Mouse (Mus musculus) gastrocnemius, postnatal 25 days (tissue): ENCODE measurements around the gene Cops4. TPM values are rescaled to one million over a fixed set of nuclear protein-coding genes. Genes with fewer than 3 reads are reported as not detected.

Experiments used
- DNase-seq: peaks from one replicate; pipeline ENCODE4 v3.0.0; 2022
- total RNA-seq, 2 experiments: library from RNA; stranded (reverse); gene quantifications; 1 replicate in 1 of 2; 2 replicates in 1 of 2; pipeline ENCODE4 v1.2.3; 2021

Gene Cops4
- total RNA-seq, 2 experiments from 2014 or later, result 91.6 to 94.1 TPM

DNA sequence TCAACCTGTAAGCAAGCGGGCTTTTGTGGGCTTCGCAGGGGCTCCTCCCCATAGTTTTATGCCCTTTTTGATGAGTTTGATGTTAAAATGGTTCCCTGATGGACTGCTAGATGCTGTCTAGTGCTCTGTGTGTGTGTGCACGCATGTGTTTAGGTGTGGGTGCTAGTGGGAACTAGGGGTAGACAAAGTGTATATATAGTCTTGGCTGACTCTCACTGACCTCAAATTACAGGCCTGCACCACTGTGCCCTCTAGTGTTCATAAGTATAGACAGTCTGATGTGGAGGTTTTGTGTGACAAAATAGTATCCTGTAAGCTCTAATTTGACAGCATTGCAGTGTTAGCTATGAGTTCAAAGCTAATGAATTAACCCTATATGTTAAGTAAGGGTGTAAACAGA, 18.5 kb downstream of the Cops4 start:
- DNase-seq, result no peak

- DNase-seq, result no peak
These were observed 28.4 kb downstream of the Cops4 start for GRCm38 (mm10) chr5:100546294-100547080.

DNA sequence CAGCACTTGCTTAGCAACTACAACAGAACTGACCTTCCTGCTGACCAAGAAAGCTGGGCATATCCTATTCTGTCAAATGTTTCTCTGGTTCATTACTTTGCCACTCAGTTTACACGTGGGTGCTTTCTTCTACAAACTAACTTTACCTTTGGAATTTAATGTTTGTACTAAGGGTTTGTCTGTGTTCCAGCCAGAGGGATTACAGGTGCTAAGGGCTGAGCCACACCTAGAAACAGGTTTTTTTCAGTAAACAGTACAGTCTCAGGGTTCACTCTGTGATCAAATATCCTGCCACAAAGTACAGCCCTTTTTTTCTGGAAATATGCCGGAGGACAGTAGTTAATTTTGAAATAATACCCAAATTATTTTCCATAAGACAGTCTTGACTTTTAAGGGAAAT, 30.1 kb downstream of the Cops4 start:
- no peak for DNase-seq

GRCm38 (mm10) chr5:100549311-100549710, 31.2 kb downstream of the Cops4 start:
- no peak for DNase-seq

DNA sequence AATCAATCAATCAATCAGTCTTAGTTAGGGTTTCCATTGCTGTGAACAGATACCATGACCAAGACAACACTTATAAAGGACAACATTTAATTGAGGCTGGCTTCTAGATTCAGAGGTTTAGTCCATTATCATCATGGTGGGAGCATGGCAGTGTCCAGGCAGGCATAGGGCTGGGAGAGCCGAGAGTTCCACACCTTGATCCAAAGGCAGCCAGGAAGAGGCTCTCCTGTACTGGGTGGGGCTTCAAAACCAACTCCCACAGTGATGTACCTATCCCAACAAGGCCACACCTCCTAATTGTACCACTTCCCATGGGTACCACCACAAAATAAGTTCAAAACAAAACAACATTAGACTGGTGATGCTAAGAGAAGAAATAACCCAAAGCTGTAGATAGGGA, 32.0 kb downstream of the Cops4 start:
- no peak for DNase-seq

GRCm38 (mm10) chr5:100551952-100552351, 33.8 kb downstream of the Cops4 start:
- no peak for DNase-seq

- DNase-seq, result no peak
These were observed 35.3 kb downstream of the Cops4 start for GRCm38 (mm10) chr5:100553426-100553825.

DNA sequence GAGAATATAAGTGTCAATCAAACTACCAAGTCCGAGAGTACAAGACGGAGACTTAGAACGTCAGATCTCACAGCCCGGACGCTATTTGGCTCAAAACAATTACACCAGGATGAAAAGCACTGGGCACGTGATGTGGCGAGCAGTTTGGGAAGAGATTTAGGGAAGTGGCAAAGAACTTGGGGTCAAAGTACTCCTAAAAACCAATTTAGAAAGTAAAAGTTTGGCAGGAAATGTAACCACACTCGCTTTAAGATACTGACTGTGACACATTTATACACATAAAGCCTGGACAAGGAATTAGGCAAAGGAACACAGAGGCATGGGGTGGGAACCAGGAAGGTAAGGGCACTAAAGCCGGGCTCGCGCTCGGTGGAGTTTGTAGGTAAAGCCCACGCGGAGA, 38.9 kb downstream of the Cops4 start:
- DNase-seq, result no peak

DNA sequence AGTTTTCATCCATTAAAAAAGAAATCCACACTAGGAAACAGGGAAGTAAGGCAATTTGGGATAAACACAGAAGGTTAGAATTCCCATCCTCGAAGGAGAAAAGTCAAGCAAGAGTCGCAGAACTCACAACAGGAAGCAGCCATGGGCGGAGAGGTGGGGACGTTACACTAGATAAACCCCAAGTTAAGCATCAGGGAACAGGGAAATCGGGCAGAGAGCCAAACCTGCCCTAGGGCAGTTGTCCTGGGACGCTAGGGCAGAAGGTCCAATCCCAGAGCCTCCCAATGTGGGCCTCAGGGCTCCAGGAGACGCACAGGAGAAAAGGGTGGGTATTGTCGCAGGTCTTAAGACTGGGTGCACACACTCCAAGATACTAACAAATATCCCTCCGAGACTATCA, 39.4 kb downstream of the Cops4 start:
- DNase-seq, result no peak

DNA sequence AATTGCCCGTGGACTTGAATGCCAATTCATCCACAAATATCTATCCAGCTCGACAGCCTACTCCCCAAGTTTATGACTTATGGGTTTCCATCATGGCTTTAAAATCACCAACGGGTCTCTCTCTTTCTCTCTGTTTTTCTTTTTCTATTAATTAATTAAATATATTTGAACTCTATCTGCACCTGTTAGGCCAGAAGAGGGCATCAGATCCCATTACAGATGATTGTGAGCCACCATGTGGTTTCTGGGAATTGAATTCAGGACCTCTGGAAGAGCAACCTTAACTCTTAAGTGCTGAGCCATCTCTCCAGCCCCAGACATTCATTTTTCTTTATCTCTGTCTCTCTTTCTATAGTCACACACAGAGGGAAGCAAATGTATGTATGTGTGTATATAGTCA, 40.7 kb downstream of the Cops4 start:
- DNase-seq, result no peak

DNA sequence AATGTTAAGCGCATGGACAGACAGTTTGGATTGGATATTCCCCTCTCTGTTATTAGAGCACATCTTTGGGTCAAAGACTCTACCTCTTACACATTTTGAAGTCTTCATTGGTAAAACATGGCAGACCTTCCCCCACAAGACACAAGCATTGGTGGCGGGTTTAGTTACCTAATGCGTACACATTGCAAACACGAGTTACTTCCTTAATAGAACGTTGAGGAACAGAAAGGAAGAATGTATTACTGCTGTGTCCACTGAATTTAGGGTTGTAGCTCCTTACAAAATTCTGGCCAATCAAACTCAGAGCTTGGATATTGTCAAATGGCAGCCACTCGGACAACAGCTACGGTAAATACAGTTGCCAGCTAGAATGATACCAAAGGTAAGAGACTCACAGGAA, 41.2 kb downstream of the Cops4 start:
- DNase-seq, result no peak

GRCm38 (mm10) chr5:100562702-100563101, 44.6 kb downstream of the Cops4 start:
- DNase-seq, result no peak

- no peak for DNase-seq
These were observed 48.7 kb downstream of the Cops4 start for GRCm38 (mm10) chr5:100566798-100567197.

GRCm38 (mm10) chr5:100567258-100568032, 49.3 kb downstream of the Cops4 start:
- no peak for DNase-seq

DNA sequence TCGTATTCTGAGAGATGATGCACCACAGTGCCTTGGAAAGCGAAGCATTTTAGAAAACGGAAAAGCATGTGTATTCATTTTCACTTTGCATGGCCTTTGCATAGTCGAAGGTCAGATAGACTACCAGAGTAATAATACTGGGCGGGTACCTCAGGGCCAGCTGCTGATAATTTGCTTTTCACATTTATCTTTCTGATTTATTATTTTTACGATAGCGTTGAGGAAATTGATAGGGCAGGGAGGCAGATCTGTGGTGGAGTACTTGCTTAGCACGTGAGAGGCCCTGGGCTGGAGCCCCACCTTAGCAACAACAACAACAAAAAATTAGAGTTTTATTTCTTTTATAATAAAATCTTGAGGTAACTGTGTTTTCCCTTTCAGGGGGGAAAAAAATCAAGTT, 50.1 kb downstream of the Cops4 start:
- DNase-seq, result no peak

- DNase-seq, result no peak
These were observed 50.7 kb downstream of the Cops4 start for GRCm38 (mm10) chr5:100568802-100569201.

DNA sequence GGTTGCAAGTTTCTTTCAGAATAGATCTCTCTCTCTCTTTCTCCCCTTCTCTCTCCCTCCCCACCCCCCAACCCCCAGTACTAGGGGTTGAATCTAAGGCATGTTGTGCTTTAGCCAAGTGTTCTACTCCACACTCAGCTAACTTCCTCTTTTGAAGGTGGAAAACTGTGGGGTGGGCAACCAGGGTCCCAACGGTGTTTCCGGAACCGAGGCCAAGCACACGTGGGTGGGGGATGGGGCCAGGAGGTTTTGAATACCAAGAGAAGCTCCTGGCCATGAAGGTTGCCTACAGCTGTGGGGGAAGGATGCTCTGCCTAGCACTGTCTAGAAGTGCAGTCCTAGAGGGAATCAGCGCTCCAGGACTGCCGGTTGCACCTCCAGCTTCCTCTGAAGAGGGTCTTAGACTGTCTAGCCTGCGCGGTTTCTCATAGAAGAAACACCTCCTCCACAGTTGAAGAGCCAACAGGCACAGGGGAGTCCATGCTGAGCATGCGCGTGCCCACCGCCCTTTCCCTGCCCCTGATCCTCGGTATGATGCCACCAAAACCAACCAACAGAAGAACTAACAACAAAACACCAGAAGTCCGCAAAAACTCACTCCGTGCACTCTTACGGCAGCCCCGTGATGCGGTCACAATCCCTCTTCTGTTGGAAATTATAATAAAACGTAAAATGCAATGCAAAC, 51.3 kb downstream of the Cops4 start:
- no peak for DNase-seq

DNA sequence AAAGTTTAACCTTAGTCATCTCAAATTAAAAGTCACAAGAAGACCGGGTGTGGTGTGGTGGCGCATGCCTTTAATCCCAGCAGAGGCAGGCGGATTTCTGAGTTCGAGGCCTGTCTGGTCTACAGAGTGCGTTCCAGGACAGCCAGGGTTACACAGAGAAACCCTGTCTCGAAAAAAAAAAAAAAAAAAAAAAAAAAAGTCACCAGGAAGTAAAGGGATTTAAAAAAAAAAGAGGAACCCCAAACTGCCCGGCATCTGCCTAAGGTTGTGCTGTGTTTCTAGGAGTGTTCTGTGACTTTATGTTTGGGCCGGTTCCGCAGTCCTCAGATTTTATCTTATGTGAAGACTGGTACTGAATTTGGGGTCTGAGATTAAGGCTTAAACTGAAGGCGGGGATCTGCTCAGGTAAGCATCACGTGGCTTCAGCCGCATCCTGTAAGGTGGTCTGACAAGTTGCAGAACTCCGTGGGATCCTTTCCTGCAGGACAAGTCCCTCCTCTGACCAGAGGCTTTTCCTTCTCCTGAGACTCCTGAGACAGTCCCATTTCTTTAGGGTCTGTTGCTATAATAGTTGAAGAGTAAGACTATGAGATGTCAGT, 52.0 kb downstream of the Cops4 start:
- DNase-seq, result no peak

DNA sequence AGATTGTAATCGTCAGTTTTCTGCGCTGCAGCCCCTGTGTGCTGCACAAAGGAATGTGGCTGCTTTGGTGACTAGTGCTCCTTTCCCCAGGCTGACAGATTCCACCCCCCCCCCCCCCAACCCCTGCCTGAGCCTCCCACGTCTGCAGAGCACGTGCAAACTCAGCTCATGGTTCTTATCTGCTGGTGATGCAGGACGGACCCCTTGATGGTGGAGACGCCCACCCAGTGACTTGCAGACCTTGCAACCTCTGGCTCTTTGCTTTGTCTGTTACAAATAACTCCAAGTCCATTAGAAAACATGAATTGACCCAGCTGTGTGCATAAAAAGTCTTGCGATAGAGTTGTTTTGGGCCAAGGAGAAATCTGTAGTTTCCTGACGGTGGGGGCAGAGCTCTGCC, 52.6 kb downstream of the Cops4 start:
- no peak for DNase-seq

GRCm38 (mm10) chr5:100572069-100572468, 54.0 kb downstream of the Cops4 start, which contains the start of gene Plac8:
TSS of gene Plac8 (minus strand) at chr5:100572245.
- DNase-seq, result no peak

- no peak for DNase-seq
These were observed 55.1 kb downstream of the Cops4 start for GRCm38 (mm10) chr5:100573256-100573655.

- no peak for DNase-seq
These were observed 56.7 kb downstream of the Cops4 start for GRCm38 (mm10) chr5:100574771-100575170.
